Mouse (Mus musculus) liver, adult 2 months (tissue): ENCODE results near the gene Cd302. TPM values are rescaled to one million over a fixed set of nuclear protein-coding genes. Genes with fewer than 3 reads are reported as not detected.

Experiments used
- DNase-seq: peaks from one replicate; pipeline ENCODE4 v3.0.0-alpha.2; 2011; ENCODE audit warnings: low read depth, low spot score; ENCODE audit errors: extremely low read depth
- H3K27ac ChIP-seq: fragments of 200-500 bp; replicated peaks from 2 replicates; pipeline ENCODE4 v1.5.1; 2012; ENCODE audit warnings: low read depth, mild to moderate bottlenecking, control low read depth, inconsistent platforms, low read length; ENCODE audit not compliant: insufficient read depth
- H3K27me3 ChIP-seq: fragments of 200-500 bp; 2 replicates; pipeline ENCODE4 v1.6.1; 2012; ENCODE audit warnings: mild to moderate bottlenecking, moderate library complexity, low read length, inconsistent platforms; ENCODE audit not compliant: control insufficient read depth, insufficient read depth
- H3K36me3 ChIP-seq: fragments of 200-500 bp; 2 replicates; pipeline ENCODE4 v1.6.1; 2012; ENCODE audit warnings: low read length, inconsistent platforms; ENCODE audit not compliant: control insufficient read depth, insufficient read depth
- H3K4me1 ChIP-seq: fragments of 200-500 bp; 2 replicates; pipeline ENCODE4 v1.6.1; 2011; ENCODE audit warnings: low read length; ENCODE audit not compliant: control insufficient read depth, insufficient read depth
- H3K4me3 ChIP-seq: fragments of 200-500 bp; 2 replicates; pipeline ENCODE4 v1.5.1; 2011; ENCODE audit warnings: low read depth, mild to moderate bottlenecking, control low read depth, low read length, moderate library complexity; ENCODE audit not compliant: insufficient read depth
- H3K79me2 ChIP-seq: fragments of 200-500 bp; 2 replicates; pipeline ENCODE4 v1.6.1; 2012; ENCODE audit warnings: inconsistent platforms, mild to moderate bottlenecking, low read length, moderate library complexity; ENCODE audit not compliant: control insufficient read depth, insufficient read depth
- H3K9ac ChIP-seq: fragments of 200-500 bp; 2 replicates; pipeline ENCODE4 v1.6.1; 2012; ENCODE audit warnings: low read depth, mild to moderate bottlenecking, control low read depth, inconsistent platforms, low read length
- CTCF ChIP-seq: fragments of 200-500 bp; IDR thresholded peaks from 2 replicates; pipeline ENCODE4 v1.5.1; 2011; ENCODE audit warnings: low read depth, low read length, control low read depth
- POLR2A ChIP-seq: fragments of 200-500 bp; IDR thresholded peaks from 2 replicates; pipeline ENCODE4 v1.6.1; 2011; ENCODE audit warnings: low read length, control low read depth; ENCODE audit not compliant: insufficient read depth; ENCODE audit errors: extremely low read depth
- WGBS: fragments of 180-500 bp; shearing (Covaris S2); methylation state at CpG from one replicate; pipeline ENCODE4 v1.1.7; 2018; 5-methylcytosine and 5-hydroxymethylcytosine counted together
- polyA plus RNA-seq: library from polyadenylated mRNA; depleted of rRNA; stranded (reverse); fragments of >200 nt; gene quantifications from 2 replicates; pipeline ENCODE4 v1.2.3, GENCODE M21; 2012
- total RNA-seq: library from RNA; depleted of rRNA; stranded (reverse); fragments of >200 nt; gene quantifications from 2 replicates; pipeline ENCODE4 v1.2.3, GENCODE M21; 2014

Cd302 gene
- total and polyA plus RNA-seq, 2 experiments = 200 to 468 TPM

- Histone ChIP-seq H3K79me2 (no peaks in the 10 kb centered on the region), H3K4me3 (no peak overlapping the region), H3K27ac (no peak overlapping the region), H3K27me3 (no peaks in the 10 kb centered on the region), H3K9ac (no peak overlapping the region), H3K4me1 (no peaks in the 10 kb centered on the region), H3K36me3 (no peaks in the 10 kb centered on the region)
- WGBS = 95% methylated on average over 4 of the region's 4 CpGs
- no peak for TF ChIP-seq POLR2A
- TF ChIP-seq CTCF = no peak
- no peak for DNase-seq
Measured at GRCm38 (mm10) chr2:60303796-60304195, 19.5 kb upstream of the Cd302 start.

GRCm38 (mm10) chr2:60299323-60299722 is 15.0 kb upstream of the Cd302 start:
- Histone ChIP-seq H3K27ac (no peak overlapping the region), H3K9ac (no peak overlapping the region), H3K36me3 (no peaks in the 10 kb centered on the region), H3K4me1 (no peaks in the 10 kb centered on the region), H3K79me2 (no peaks in the 10 kb centered on the region), H3K27me3 (no peaks in the 10 kb centered on the region), H3K4me3 (no peak overlapping the region)
- 96% methylated on average over 2 of the region's 2 CpGs for WGBS
- DNase-seq = no peak
- TF ChIP-seq CTCF (no peak), POLR2A (no peak)

- DNase-seq = no peak
- no peak for TF ChIP-seq CTCF
- no peak for TF ChIP-seq POLR2A
- no peak overlapping the region for H3K9ac ChIP-seq
- H3K79me2 ChIP-seq = no peaks in the 10 kb centered on the region
- no peaks in the 10 kb centered on the region for H3K27me3 ChIP-seq
- H3K4me3 ChIP-seq = no peak overlapping the region
- no peak overlapping the region for H3K27ac ChIP-seq
- H3K36me3 ChIP-seq = no peaks in the 10 kb centered on the region
- WGBS = 83% methylated on average over 3 of the region's 3 CpGs
- no peaks in the 10 kb centered on the region for H3K4me1 ChIP-seq
Measured at GRCm38 (mm10) chr2:60298266-60298665, 14.0 kb upstream of the Cd302 start.

- TF ChIP-seq CTCF (no peak), POLR2A (no peak)
Measured at GRCm38 (mm10) chr2:60291381-60291780, 7.1 kb upstream of the Cd302 start.

DNA sequence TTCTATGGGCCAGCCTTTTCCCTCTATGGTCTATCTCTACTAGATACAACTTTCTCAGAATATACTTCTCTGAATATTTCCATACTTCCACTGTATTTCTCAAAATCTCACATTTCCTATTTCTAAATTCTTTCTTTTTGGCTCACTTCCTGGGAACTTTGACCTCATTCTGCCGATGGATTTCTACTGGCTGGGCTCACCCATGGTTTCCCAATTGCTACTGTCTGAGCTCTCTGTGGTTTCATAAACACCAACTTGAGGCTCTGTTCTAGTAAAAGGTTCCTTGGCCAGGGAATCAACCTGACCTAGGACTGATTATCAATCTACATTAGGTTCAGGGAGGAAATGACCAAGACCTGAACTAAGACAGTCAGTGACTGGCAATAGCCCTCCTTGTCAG is 5.2 kb upstream of the Cd302 start:
- H3K36me3 ChIP-seq = no peaks in the 10 kb centered on the region
- H3K27ac ChIP-seq = no peak overlapping the region; the same call in 1 of the 2 replicates
- no peaks in the 10 kb centered on the region for H3K27me3 ChIP-seq
- no peak for TF ChIP-seq POLR2A
- no peak for TF ChIP-seq CTCF
- H3K4me1 ChIP-seq = peaks cover 5% of the 10 kb centered on the region
- no peaks in the 10 kb centered on the region for H3K79me2 ChIP-seq
- WGBS = 2% methylated on average over 1 of the region's 1 CpGs
- DNase-seq = peak; percentile 66
- no peak overlapping the region for H3K9ac ChIP-seq
- H3K4me3 ChIP-seq = no peak overlapping the region

More at GRCm38 (mm10) chr2:60291381-60291780, 7.1 kb upstream of the Cd302 start:
- no peak for DNase-seq
- Histone ChIP-seq H3K9ac (no peak overlapping the region), H3K27ac (no peak overlapping the region), H3K4me3 (no peak overlapping the region), H3K27me3 (no peaks in the 10 kb centered on the region), H3K4me1 (peaks cover 2% of the 10 kb centered on the region), H3K36me3 (no peaks in the 10 kb centered on the region), H3K79me2 (no peaks in the 10 kb centered on the region)
- WGBS = 96% methylated on average over 4 of the region's 4 CpGs

GRCm38 (mm10) chr2:60288606-60289005 is 4.3 kb upstream of the Cd302 start:
- no peak for TF ChIP-seq POLR2A
- TF ChIP-seq CTCF = no peak
- H3K27me3 ChIP-seq = no peaks in the 10 kb centered on the region
- WGBS = 73% methylated on average over 4 of the region's 4 CpGs
- H3K4me3 ChIP-seq = no peak overlapping the region
- H3K36me3 ChIP-seq = no peaks in the 10 kb centered on the region
- peaks cover 5% of the 10 kb centered on the region for H3K4me1 ChIP-seq
- peak overlapping the region; percentile 32; the same call in 1 of the 2 replicates for H3K27ac ChIP-seq
- no peaks in the 10 kb centered on the region for H3K79me2 ChIP-seq
- peak; percentile 48 for DNase-seq
- H3K9ac ChIP-seq = no peak overlapping the region
